Mouse (Mus musculus): Measurements from ENCODE around the gene Anks1. TPM values are rescaled to one million over a fixed set of nuclear protein-coding genes. Genes with fewer than 3 reads are reported as not detected.

The Anks1 gene
- polyA plus RNA-seq, 1 experiment from 2014 or later, result 3.4 TPM

GRCm38 (mm10) chr17:28040620-28041019 is 131.5 kb downstream of the Anks1 start:
- ATAC-seq (ENCODE audit: insufficient read depth), result no peak
- Histone ChIP-seq H3K36me3 (replicated peaks) (peaks cover 13% of the 10 kb centered on the region; the same call in 1 of the 2 replicates), H3K9me3 (replicated peaks) (no peaks in the 10 kb centered on the region), H3K27me3 (no peaks in the 10 kb centered on the region), H3K4me3 (replicated peaks) (no peak overlapping the region), H3K4me1 (replicated peaks) (no peaks in the 10 kb centered on the region), H3K4me2 (no peak overlapping the region), H3K27ac (replicated peaks) (no peak overlapping the region), H3K9ac (no peak overlapping the region)
- 72% methylated on average over 16 of the region's 16 CpGs for WGBS (ENCODE audit: insufficient replicate concordance)

- H3K4me2 ChIP-seq, result no peak overlapping the region
- H3K9me3 ChIP-seq (replicated peaks), result no peaks in the 10 kb centered on the region
- no peak for ATAC-seq (ENCODE audit: insufficient read depth)
- H3K9ac ChIP-seq, result no peak overlapping the region
- H3K27me3 ChIP-seq, result no peaks in the 10 kb centered on the region
- peaks cover 13% of the 10 kb centered on the region; the same call in 1 of the 2 replicates for H3K36me3 ChIP-seq (replicated peaks)
- no peak overlapping the region for H3K27ac ChIP-seq (replicated peaks)
- no peak overlapping the region for H3K4me3 ChIP-seq (replicated peaks)
- 83% methylated on average over 13 of the region's 13 CpGs for WGBS (ENCODE audit: insufficient replicate concordance)
- no peaks in the 10 kb centered on the region for H3K4me1 ChIP-seq (replicated peaks)
Observed at GRCm38 (mm10) chr17:28041298-28041697, 132.2 kb downstream of the Anks1 start.

GRCm38 (mm10) chr17:28042299-28042771 is 133.2 kb downstream of the Anks1 start:
- no peaks in the 10 kb centered on the region for H3K4me1 ChIP-seq (replicated peaks)
- H3K4me2 ChIP-seq, result no peak overlapping the region
- no peak overlapping the region for H3K9ac ChIP-seq
- H3K27me3 ChIP-seq, result no peaks in the 10 kb centered on the region
- ATAC-seq (ENCODE audit: insufficient read depth), result no peak
- no peak overlapping the region for H3K4me3 ChIP-seq (replicated peaks)
- H3K27ac ChIP-seq (replicated peaks), result no peak overlapping the region
- WGBS (ENCODE audit: insufficient replicate concordance), result 83% methylated on average over 23 of the region's 23 CpGs
- peaks cover 13% of the 10 kb centered on the region; the same call in 1 of the 2 replicates for H3K36me3 ChIP-seq (replicated peaks)
- H3K9me3 ChIP-seq (replicated peaks), result no peaks in the 10 kb centered on the region

- Histone ChIP-seq H3K36me3 (replicated peaks) (0 out of 2 replicates have a peak, but pooled peaks cover 24% of the 10 kb centered on the region), H3K27me3 (no peaks in the 10 kb centered on the region), H3K27ac (replicated peaks) (no peak overlapping the region), H3K9ac (no peak overlapping the region), H3K4me1 (replicated peaks) (no peaks in the 10 kb centered on the region), H3K4me2 (no peak overlapping the region), H3K4me3 (replicated peaks) (no peak overlapping the region), H3K9me3 (replicated peaks) (no peaks in the 10 kb centered on the region)
- 75% methylated on average over 5 of the region's 5 CpGs for WGBS (ENCODE audit: insufficient replicate concordance)
- ATAC-seq (ENCODE audit: insufficient read depth), result no peak
Observed at GRCm38 (mm10) chr17:28047017-28047416, 137.9 kb downstream of the Anks1 start.

GRCm38 (mm10) chr17:28047520-28047919 is 138.4 kb downstream of the Anks1 start:
- 0 out of 2 replicates have a peak, but pooled peaks cover 23% of the 10 kb centered on the region for H3K36me3 ChIP-seq (replicated peaks)
- H3K4me1 ChIP-seq (replicated peaks), result no peaks in the 10 kb centered on the region
- H3K27ac ChIP-seq (replicated peaks), result no peak overlapping the region
- H3K27me3 ChIP-seq, result no peaks in the 10 kb centered on the region
- ATAC-seq (ENCODE audit: insufficient read depth), result no peak
- H3K4me2 ChIP-seq, result no peak overlapping the region
- no peak overlapping the region for H3K4me3 ChIP-seq (replicated peaks)
- H3K9ac ChIP-seq, result no peak overlapping the region
- no peaks in the 10 kb centered on the region for H3K9me3 ChIP-seq (replicated peaks)
- WGBS (ENCODE audit: insufficient replicate concordance), result 62% methylated on average over 5 of the region's 5 CpGs

GRCm38 (mm10) chr17:28048425-28048824 is 139.3 kb downstream of the Anks1 start:
- ATAC-seq (ENCODE audit: insufficient read depth), result no peak
- Histone ChIP-seq H3K9me3 (replicated peaks) (no peaks in the 10 kb centered on the region), H3K27ac (replicated peaks) (no peak overlapping the region), H3K9ac (no peak overlapping the region), H3K4me2 (no peak overlapping the region), H3K4me3 (replicated peaks) (no peak overlapping the region), H3K27me3 (no peaks in the 10 kb centered on the region), H3K4me1 (replicated peaks) (no peaks in the 10 kb centered on the region), H3K36me3 (replicated peaks) (peaks cover 17% of the 10 kb centered on the region; the same call in 1 of the 2 replicates)
- 57% methylated on average over 4 of the region's 4 CpGs for WGBS (ENCODE audit: insufficient replicate concordance)

- Histone ChIP-seq H3K9me3 (replicated peaks) (no peaks in the 10 kb centered on the region), H3K9ac (no peak overlapping the region), H3K4me3 (replicated peaks) (no peak overlapping the region), H3K4me2 (no peak overlapping the region), H3K27ac (replicated peaks) (no peak overlapping the region), H3K4me1 (replicated peaks) (no peaks in the 10 kb centered on the region), H3K27me3 (no peaks in the 10 kb centered on the region), H3K36me3 (replicated peaks) (peaks cover 17% of the 10 kb centered on the region)
- WGBS (ENCODE audit: insufficient replicate concordance), result 82% methylated on average over 8 of the region's 8 CpGs
- ATAC-seq (ENCODE audit: insufficient read depth), result no peak
Observed at GRCm38 (mm10) chr17:28050210-28050609, 141.1 kb downstream of the Anks1 start.

GRCm38 (mm10) chr17:28052293-28052863 is 143.3 kb downstream of the Anks1 start:
- H3K4me3 ChIP-seq (replicated peaks), result no peak overlapping the region
- no peak overlapping the region for H3K4me2 ChIP-seq
- no peaks in the 10 kb centered on the region for H3K9me3 ChIP-seq (replicated peaks)
- H3K27me3 ChIP-seq, result no peaks in the 10 kb centered on the region
- H3K27ac ChIP-seq (replicated peaks), result no peak overlapping the region
- H3K4me1 ChIP-seq (replicated peaks), result no peaks in the 10 kb centered on the region
- no peak for ATAC-seq (ENCODE audit: insufficient read depth)
- H3K9ac ChIP-seq, result no peak overlapping the region
- peaks cover 20% of the 10 kb centered on the region for H3K36me3 ChIP-seq (replicated peaks)
- 77% methylated on average over 21 of the region's 21 CpGs for WGBS (ENCODE audit: insufficient replicate concordance)

- H3K4me1 ChIP-seq (replicated peaks), result no peaks in the 10 kb centered on the region
- no peaks in the 10 kb centered on the region for H3K9me3 ChIP-seq (replicated peaks)
- H3K36me3 ChIP-seq (replicated peaks), result peaks cover 5% of the 10 kb centered on the region; the same call in 1 of the 2 replicates
- no peak overlapping the region for H3K27ac ChIP-seq (replicated peaks)
- H3K9ac ChIP-seq, result no peak overlapping the region
- no peak overlapping the region for H3K4me3 ChIP-seq (replicated peaks)
- no peak for ATAC-seq (ENCODE audit: insufficient read depth)
- no peaks in the 10 kb centered on the region for H3K27me3 ChIP-seq
- WGBS (ENCODE audit: insufficient replicate concordance), result 75% methylated on average over 13 of the region's 13 CpGs
- no peak overlapping the region for H3K4me2 ChIP-seq
Observed at GRCm38 (mm10) chr17:28058346-28058745, 149.2 kb downstream of the Anks1 start.

- H3K4me3 ChIP-seq (replicated peaks), result no peak overlapping the region
- no peaks in the 10 kb centered on the region for H3K4me1 ChIP-seq (replicated peaks)
- ATAC-seq (ENCODE audit: insufficient read depth), result no peak
- H3K36me3 ChIP-seq (replicated peaks), result 0 out of 2 replicates have a peak, but pooled peaks cover 5% of the 10 kb centered on the region
- no peaks in the 10 kb centered on the region for H3K9me3 ChIP-seq (replicated peaks)
- H3K9ac ChIP-seq, result no peak overlapping the region
- no peak overlapping the region for H3K27ac ChIP-seq (replicated peaks)
- H3K27me3 ChIP-seq, result no peaks in the 10 kb centered on the region
- H3K4me2 ChIP-seq, result no peak overlapping the region
- WGBS (ENCODE audit: insufficient replicate concordance), result 74% methylated on average over 11 of the region's 11 CpGs
Observed at GRCm38 (mm10) chr17:28060681-28061080, 151.6 kb downstream of the Anks1 start.

GRCm38 (mm10) chr17:28061472-28061871 is 152.4 kb downstream of the Anks1 start:
- no peaks in the 10 kb centered on the region for H3K27me3 ChIP-seq
- H3K4me1 ChIP-seq (replicated peaks), result no peaks in the 10 kb centered on the region
- 65% methylated on average over 7 of the region's 7 CpGs for WGBS (ENCODE audit: insufficient replicate concordance)
- H3K36me3 ChIP-seq (replicated peaks), result 0 out of 2 replicates have a peak, but pooled peaks cover 5% of the 10 kb centered on the region
- no peak overlapping the region for H3K9ac ChIP-seq
- no peak overlapping the region for H3K27ac ChIP-seq (replicated peaks)
- H3K4me2 ChIP-seq, result no peak overlapping the region
- H3K9me3 ChIP-seq (replicated peaks), result no peaks in the 10 kb centered on the region
- no peak for ATAC-seq (ENCODE audit: insufficient read depth)
- no peak overlapping the region for H3K4me3 ChIP-seq (replicated peaks)

GRCm38 (mm10) chr17:28062710-28063109 is 153.6 kb downstream of the Anks1 start:
- no peak overlapping the region for H3K9ac ChIP-seq
- WGBS (ENCODE audit: insufficient replicate concordance), result 80% methylated on average over 7 of the region's 7 CpGs
- no peaks in the 10 kb centered on the region for H3K9me3 ChIP-seq (replicated peaks)
- H3K4me1 ChIP-seq (replicated peaks), result no peaks in the 10 kb centered on the region
- H3K4me3 ChIP-seq (replicated peaks), result no peak overlapping the region
- ATAC-seq (ENCODE audit: insufficient read depth), result no peak
- H3K4me2 ChIP-seq, result no peak overlapping the region
- no peak overlapping the region for H3K27ac ChIP-seq (replicated peaks)
- 0 out of 2 replicates have a peak, but pooled peaks cover 3% of the 10 kb centered on the region for H3K36me3 ChIP-seq (replicated peaks)
- H3K27me3 ChIP-seq, result no peaks in the 10 kb centered on the region

All from liver, embryonic 15.5 days (tissue).